Mouse (Mus musculus): Measurements from ENCODE around the gene Mad2l2.

DNA sequence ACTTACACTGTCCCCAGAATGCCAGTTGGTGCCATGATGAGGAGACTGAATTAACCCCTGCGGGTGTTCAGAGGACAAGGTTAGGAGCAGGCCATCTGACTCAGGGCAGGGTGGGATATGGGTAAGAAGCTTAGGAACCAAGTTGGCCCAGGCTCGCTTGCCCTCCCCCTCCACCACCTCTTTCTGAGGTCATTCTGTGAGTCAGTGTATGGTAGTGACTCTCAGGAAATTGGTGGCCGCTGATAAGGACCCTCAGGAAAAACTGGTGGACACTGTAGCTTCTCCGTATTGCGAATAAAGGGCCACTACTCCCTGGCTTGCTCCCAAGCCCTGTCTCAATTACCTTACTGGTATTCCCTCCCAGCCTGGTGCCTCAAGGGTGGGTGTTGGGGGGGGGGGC lies 21.0 kb upstream of the Mad2l2 start:
- no peak for TF ChIP-seq CTCF (IDR thresholded peaks at IDR 0.05; ENCODE audit: low read depth)
- no peak for TF ChIP-seq EP300 (IDR thresholded peaks at IDR 0.05; ENCODE audit: low read depth)

All from liver, postnatal 0 days (tissue).